Mouse (Mus musculus) heart, embryonic 14.5 days (tissue): ENCODE measurements around the gene Figla. TPM values are rescaled to one million over a fixed set of nuclear protein-coding genes. Genes with fewer than 3 reads are reported as not detected.
"Not testable (repeated sequence)": the region's sequence is repeated elsewhere in the genome, so short reads cannot be mapped to it uniquely, and the experiment has no call there.

Experiments used
- ATAC-seq: fragments of 200-750 bp; cut with Nextera tagmentation; 2 replicates; pipeline ENCODE4 v1.8.0; 2017; ENCODE audit warnings: low read depth, moderate TSS enrichment; ENCODE audit not compliant: insufficient number of reproducible peaks, insufficient read depth, low FRiP score
- H3K27ac ChIP-seq, 2 experiments: fragments of 200-500 bp in 1 of 2; fragments of 300-500 bp in 1 of 2; sonication (generic) in 1 of 2; replicated peaks in 1 of 2; 2 replicates each; pipeline ENCODE4 v1.5.1; 2012 to 2014; ENCODE audit warnings: low read depth in 2 of 2, low read length in 2 of 2, control low read depth in 1 of 2, mild to moderate bottlenecking in 1 of 2, mixed read lengths in 1 of 2; ENCODE audit not compliant: control insufficient read depth in 1 of 2, insufficient read depth in 1 of 2
- H3K27me3 ChIP-seq: fragments of 300-500 bp; sonication (generic); 2 replicates; pipeline ENCODE4 v1.6.1; 2014; ENCODE audit warnings: mild to moderate bottlenecking, low read length, control low read depth; ENCODE audit not compliant: control insufficient read depth, insufficient read depth
- H3K36me3 ChIP-seq: fragments of 300-500 bp; sonication (generic); 2 replicates; pipeline ENCODE4 v1.6.1; 2014; ENCODE audit warnings: mild to moderate bottlenecking, control low read depth, low read length, mixed read lengths; ENCODE audit not compliant: control insufficient read depth, insufficient read depth
- H3K4me1 ChIP-seq, 2 experiments: fragments of 200-500 bp in 1 of 2; fragments of 300-500 bp in 1 of 2; sonication (generic) in 1 of 2; 2 replicates each; pipeline ENCODE4 v1.6.1; 2012 to 2014; ENCODE audit warnings: low read length in 2 of 2, control low read depth in 1 of 2, mixed read lengths in 1 of 2; ENCODE audit not compliant: control insufficient read depth in 2 of 2, insufficient read depth in 2 of 2
- H3K4me2 ChIP-seq: fragments of 300-500 bp; sonication (generic); 2 replicates; pipeline ENCODE4 v1.6.1; 2014; ENCODE audit warnings: mild to moderate bottlenecking, low read length
- H3K4me3 ChIP-seq, 2 experiments: fragments of 200-500 bp in 1 of 2; fragments of 300-500 bp in 1 of 2; sonication (generic) in 1 of 2; 2 replicates each; pipeline ENCODE4 v1.5.1; 2012 to 2014; ENCODE audit warnings: low read length in 2 of 2, mild to moderate bottlenecking in 2 of 2, control low read depth in 1 of 2, low read depth in 1 of 2, moderate library complexity in 1 of 2; ENCODE audit not compliant: control insufficient read depth in 1 of 2, insufficient read depth in 1 of 2
- H3K9ac ChIP-seq: fragments of 300-500 bp; sonication (generic); 2 replicates; pipeline ENCODE4 v1.6.1; 2014; ENCODE audit warnings: mild to moderate bottlenecking, low read length
- H3K9me3 ChIP-seq: fragments of 300-500 bp; sonication (generic); 2 replicates; pipeline ENCODE4 v1.6.1; 2016; ENCODE audit warnings: low read length, control low read depth; ENCODE audit not compliant: control insufficient read depth
- WGBS: fragments of 180-500 bp; shearing (Covaris S2); extraction: QIAGEN DNeasy Blood & Tissue Kit; methylation state at CpG from one replicate; pipeline ENCODE4 v1.1.7; 2014; 5-methylcytosine and 5-hydroxymethylcytosine counted together
- polyA plus RNA-seq: library from polyadenylated mRNA; unstranded; fragments of >200 nt; fragmentation: Nextera tagmentation; extraction: Ambion mirVana; gene quantifications from 2 replicates; pipeline ENCODE4 v1.2.1, GENCODE M21; 2014

Figla gene
- polyA plus RNA-seq, 1 experiment from 2014 or later, result not detected

DNA sequence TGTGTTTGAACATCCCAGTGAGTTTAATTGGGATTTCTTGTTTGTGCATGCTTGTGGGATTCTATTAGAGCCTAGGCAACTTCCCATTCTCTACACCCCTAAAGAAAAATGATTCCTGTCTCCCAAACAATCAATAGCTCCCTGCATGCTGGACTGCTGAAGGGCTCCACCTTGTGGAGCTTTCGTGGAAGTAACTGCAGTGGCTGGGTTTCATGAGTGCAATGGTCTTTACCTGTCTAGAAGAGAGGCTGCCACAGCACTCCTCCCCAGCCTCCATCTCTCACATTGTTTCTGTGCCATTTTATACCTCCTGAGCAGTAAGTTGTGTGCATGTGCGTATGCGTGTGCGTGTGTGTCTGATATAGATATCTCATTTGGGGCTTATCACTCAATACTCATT, 6.0 kb upstream of the Figla start:
- WGBS, result 33% methylated on average over 4 of the region's 4 CpGs
- Histone ChIP-seq H3K27me3 (no peaks in the 10 kb centered on the region), H3K9me3 (no peaks in the 10 kb centered on the region), H3K4me1 (no peaks in the 10 kb centered on the region), H3K9ac (no peak overlapping the region), H3K36me3 (no peaks in the 10 kb centered on the region), H3K27ac (no peak overlapping the region), H3K4me2 (no peak overlapping the region), H3K4me3 (no peak overlapping the region)
- no peak for ATAC-seq

DNA sequence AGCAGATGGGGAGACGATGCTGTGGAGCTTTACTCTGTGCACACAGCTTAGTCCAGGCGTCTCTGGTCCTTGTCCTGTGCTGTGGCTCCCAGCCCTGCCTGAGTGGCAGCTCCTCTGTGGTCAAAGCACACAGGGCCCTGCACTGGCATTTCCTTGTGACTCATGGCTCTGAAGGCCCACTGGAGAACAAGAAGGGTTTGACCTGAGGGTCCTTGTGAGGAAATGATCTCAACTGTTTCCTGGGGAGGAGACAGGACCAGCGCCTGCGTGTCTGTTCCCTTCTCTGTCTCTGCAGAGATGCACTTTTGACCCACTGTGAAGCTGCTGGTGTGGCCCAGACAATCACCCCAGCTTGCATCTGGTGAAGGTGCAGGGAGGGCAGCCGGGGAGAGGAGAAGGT, 1.2 kb upstream of the Figla start:
- not testable (repeated sequence) for H3K27ac ChIP-seq, H3K4me1 ChIP-seq, H3K4me3 ChIP-seq, H3K9me3 ChIP-seq, H3K9ac ChIP-seq, H3K4me2 ChIP-seq, H3K36me3 ChIP-seq, H3K27me3 ChIP-seq
- ATAC-seq, result 0 out of 2 replicates have a peak, but pooled peaks have one; percentile 46
- WGBS, result 45% methylated on average over 5 of the region's 5 CpGs

DNA sequence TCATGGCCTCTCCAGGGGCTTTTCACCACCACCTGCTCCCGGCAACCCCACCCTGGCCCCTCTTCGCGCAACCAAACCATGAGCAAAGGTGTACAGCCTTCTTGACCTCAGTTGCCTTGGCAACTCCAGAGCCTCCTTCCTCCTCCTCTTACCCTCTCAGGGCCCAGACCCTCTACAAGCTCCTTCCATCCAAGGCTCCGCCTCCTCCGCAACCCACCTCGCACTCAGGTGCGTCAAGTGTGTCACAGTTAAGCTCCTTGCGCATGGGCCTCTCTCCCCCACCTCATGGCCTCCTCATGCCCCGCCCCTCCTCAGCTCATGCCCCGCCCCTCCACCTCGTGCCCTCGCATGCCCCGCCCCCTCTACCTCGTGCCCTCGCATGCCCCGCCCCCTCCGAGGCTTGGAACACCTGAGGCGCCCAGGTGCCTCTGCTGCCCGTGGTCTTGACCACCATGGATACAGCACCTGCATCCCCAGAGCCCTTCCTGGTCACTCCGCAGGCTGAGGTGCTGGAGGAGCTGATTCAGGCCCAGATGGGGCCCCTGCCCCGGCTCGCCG, 901 bp downstream of the Figla start:
- H3K27ac ChIP-seq, result no peak overlapping the region
- WGBS, result 75% methylated on average over 23 of the region's 23 CpGs
- no peak for ATAC-seq

DNA sequence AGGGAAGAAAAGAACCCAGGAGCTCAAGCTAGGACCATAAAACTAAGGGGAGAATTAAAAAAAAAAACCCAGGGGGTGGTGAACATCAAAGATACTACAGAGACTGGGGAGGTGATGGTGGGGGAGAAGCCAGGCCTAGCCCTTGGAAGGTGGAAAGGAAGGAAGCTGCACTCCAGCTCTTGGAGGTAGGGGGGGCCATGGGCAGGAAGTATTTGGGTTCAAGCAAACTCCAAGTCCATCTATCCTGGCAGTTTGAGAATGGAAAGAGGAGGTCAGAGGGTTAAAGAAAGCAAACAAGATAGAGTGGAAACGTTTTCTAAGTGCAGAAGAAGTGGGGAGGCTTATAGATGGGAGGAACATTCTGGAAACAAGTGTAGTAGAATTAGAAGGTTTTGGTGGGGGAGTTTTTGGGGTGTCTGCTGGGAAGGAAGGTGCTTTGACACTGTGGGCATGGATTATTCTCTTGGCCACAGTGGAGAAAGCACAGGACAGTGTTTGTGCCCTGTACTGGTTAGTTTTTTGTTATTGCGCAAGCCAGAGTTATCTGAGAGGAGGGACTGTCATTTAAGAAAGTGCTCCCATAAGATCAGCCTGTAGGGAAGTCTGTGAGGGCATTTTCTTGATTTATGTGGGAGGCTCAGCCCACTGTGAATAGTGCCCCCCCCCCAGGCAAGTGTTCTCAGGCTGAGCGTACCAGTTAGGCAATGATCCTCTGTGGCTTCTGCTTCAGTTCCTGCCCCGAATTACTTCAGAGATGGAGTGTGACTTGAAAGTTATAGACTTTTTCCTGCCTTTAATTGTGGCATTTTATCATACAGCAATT, 3.7 kb downstream of the Figla start:
- Histone ChIP-seq H3K9ac (no peak overlapping the region), H3K4me2 (no peak overlapping the region), H3K36me3 (no peaks in the 10 kb centered on the region), H3K27me3 (0 out of 2 replicates have a peak, but pooled peaks cover 4% of the 10 kb centered on the region), H3K9me3 (no peaks in the 10 kb centered on the region), H3K27ac (peak overlapping the region; percentile 14 to 50), H3K4me3 (no peak overlapping the region), H3K4me1 (no peaks in the 10 kb centered on the region)
- no peak for ATAC-seq
- 54% methylated on average over 4 of the region's 4 CpGs for WGBS

More for the DNA sequence above, 901 bp downstream of the Figla start:
- Histone ChIP-seq H3K36me3 (no peaks in the 10 kb centered on the region), H3K9ac (no peak overlapping the region), H3K27me3 (0 out of 2 replicates have a peak, but pooled peaks cover 4% of the 10 kb centered on the region), H3K4me1 (no peaks in the 10 kb centered on the region), H3K9me3 (no peaks in the 10 kb centered on the region), H3K4me3 (no peak overlapping the region), H3K4me2 (no peak overlapping the region)

DNA sequence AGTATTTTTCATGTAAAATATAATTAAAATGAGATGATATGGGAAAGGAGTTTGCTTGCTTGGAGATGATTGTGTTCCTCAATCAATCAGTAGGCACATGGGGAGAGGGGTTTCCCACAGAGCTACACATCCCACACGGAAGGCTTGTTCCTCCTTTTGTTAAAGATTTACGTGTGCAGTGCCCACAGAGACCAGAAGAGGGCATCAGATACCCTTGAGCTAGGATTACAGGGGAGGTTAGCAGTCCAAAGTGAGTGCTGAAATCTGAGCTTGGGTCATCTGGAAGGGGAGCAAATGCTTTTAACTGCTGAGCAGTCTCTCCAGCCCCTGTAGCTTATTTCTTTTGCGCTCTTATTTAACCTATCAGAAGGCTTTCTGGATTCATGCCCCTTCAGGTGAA, 5.0 kb downstream of the Figla start:
- H3K4me3 ChIP-seq, result no peak overlapping the region
- 0 out of 2 replicates have a peak, but pooled peaks cover 4% of the 10 kb centered on the region for H3K27me3 ChIP-seq
- H3K27ac ChIP-seq, result no peak overlapping the region
- H3K9me3 ChIP-seq, result no peaks in the 10 kb centered on the region
- no peak for ATAC-seq
- no peaks in the 10 kb centered on the region for H3K36me3 ChIP-seq
- 36% methylated on average over 3 of the region's 3 CpGs for WGBS
- H3K4me1 ChIP-seq, result no peaks in the 10 kb centered on the region
- H3K4me2 ChIP-seq, result no peak overlapping the region
- H3K9ac ChIP-seq, result no peak overlapping the region

DNA sequence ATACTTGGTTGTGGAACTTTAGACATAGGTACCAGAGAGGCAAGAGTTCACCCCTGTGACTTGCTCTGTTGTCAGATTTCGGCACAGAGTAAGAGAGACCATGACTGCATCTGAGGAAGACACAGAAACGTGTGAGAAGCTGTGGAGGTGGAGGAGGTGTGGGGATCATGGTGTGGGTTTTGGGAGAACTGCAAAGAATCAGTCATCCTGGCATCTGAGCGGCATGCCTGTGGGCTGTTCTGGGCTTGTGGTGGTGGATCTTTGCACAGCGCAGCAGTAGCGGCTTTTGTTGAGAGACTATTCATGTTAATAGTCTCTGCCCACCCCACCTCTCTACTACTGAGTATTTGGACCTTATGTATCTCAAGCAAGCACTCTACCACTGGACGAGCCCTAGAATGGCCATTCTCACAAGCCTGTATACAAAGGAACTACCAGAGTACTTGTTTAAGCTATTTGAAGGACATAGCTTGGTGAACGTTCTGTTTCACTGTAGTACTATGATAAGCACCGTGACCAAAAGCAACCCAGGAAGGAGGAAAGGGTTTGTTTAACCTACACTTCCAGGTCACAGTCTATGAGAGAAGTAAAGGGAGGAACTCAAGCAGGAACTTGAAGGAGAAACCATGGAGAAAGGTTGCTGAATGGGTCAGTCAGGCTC, 10.8 kb downstream of the Figla start:
- Histone ChIP-seq H3K4me1 (peaks cover 4 to 6% of the 10 kb centered on the region in 2 experiments; a peak in 1 of 4 replicates), H3K27me3 (peaks cover 40% of the 10 kb centered on the region), H3K9ac (no peak overlapping the region), H3K4me2 (no peak overlapping the region), H3K4me3 (no peak overlapping the region), H3K27ac (no peak overlapping the region), H3K9me3 (no peaks in the 10 kb centered on the region), H3K36me3 (no peaks in the 10 kb centered on the region)
- WGBS, result 71% methylated on average over 8 of the region's 8 CpGs
- no peak for ATAC-seq

DNA sequence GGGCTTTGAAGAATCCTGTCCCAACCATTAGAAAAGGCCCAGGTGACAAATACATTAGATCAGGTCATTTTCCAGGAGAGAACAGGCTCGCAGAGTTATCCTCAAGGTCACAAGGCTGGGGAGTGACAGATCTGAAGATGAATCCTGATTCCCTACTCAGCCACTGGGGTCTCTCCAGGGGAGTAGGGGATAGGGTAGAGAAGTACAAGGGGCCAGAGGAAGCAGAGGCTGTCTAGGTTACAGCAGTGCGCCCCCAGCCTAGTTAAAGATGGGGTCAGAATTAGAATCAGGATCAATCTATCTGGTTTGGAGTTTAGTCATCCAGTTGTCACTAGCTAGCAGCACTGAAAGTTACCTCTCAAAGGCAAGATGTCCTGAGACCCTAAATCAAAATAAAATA, 12.2 kb downstream of the Figla start:
- Histone ChIP-seq H3K9me3 (no peaks in the 10 kb centered on the region), H3K36me3 (no peaks in the 10 kb centered on the region), H3K4me2 (peak overlapping the region; percentile 95), H3K27me3 (peaks cover 40% of the 10 kb centered on the region), H3K27ac (no peak overlapping the region), H3K4me3 (peak overlapping the region in 1 of 2 experiments; percentile 51; a peak in 1 of 4 replicates), H3K9ac (peak overlapping the region; percentile 69), H3K4me1 (peaks cover 4 to 6% of the 10 kb centered on the region in 2 experiments; a peak in 1 of 4 replicates)
- 56% methylated on average over 2 of the region's 2 CpGs for WGBS
- ATAC-seq, result no peak
